Mouse (Mus musculus) heart, adult 2 months (tissue): ENCODE data around the gene Nfkbil1. TPM values are rescaled to one million over a fixed set of nuclear protein-coding genes. Genes with fewer than 3 reads are reported as not detected.

Source experiments
- DNase-seq, 2 experiments: peaks; one replicate each; pipeline ENCODE4 v3.0.0; 2021
- H3K27ac ChIP-seq: fragments of 200-600 bp; 2 replicates; pipeline ENCODE4 v1.8.1; 2022
- H3K27me3 ChIP-seq: fragments of 200-500 bp; 2 replicates; pipeline ENCODE4 v1.6.1; 2012; ENCODE audit warnings: mild to moderate bottlenecking, low read length, inconsistent platforms, mixed read lengths; ENCODE audit not compliant: control insufficient read depth, insufficient read depth
- H3K36me3 ChIP-seq: fragments of 200-500 bp; 2 replicates; pipeline ENCODE4 v1.6.1; 2012; ENCODE audit warnings: low read length, inconsistent platforms; ENCODE audit not compliant: control insufficient read depth, insufficient read depth
- H3K4me1 ChIP-seq: fragments of 200-500 bp; 2 replicates; pipeline ENCODE4 v1.6.1; 2011; ENCODE audit warnings: low read length; ENCODE audit not compliant: control insufficient read depth, insufficient read depth
- H3K4me3 ChIP-seq: fragments of 200-600 bp; 2 replicates; pipeline ENCODE4 v1.8.1; 2022
- H3K79me2 ChIP-seq: fragments of 200-500 bp; replicated peaks from 2 replicates; pipeline ENCODE4 v1.6.1; 2012; ENCODE audit warnings: mild to moderate bottlenecking, inconsistent platforms, low read length, moderate library complexity, mixed read lengths; ENCODE audit not compliant: control insufficient read depth, insufficient read depth
- H3K9ac ChIP-seq: fragments of 200-500 bp; 2 replicates; pipeline ENCODE4 v1.6.1; 2012; ENCODE audit warnings: low read depth, mild to moderate bottlenecking, control low read depth, inconsistent platforms, low read length, mixed read lengths
- CTCF ChIP-seq: fragments of 200-600 bp; IDR thresholded peaks from 2 replicates; pipeline ENCODE4 v1.8.1; 2022; ENCODE audit warnings: antibody characterized with exemption, mild to moderate bottlenecking, moderate library complexity
- EP300 ChIP-seq: fragments of 200-500 bp; IDR thresholded peaks from 2 replicates; pipeline ENCODE4 v1.6.1; 2011; ENCODE audit warnings: low read depth, low read length, control low read depth; ENCODE audit not compliant: insufficient read depth
- POLR2A ChIP-seq: fragments of 200-500 bp; IDR thresholded peaks from 2 replicates; pipeline ENCODE4 v1.6.1; 2011; ENCODE audit warnings: mild to moderate bottlenecking, low read depth, low read length, control low read depth; ENCODE audit not compliant: insufficient read depth
- whole genome bisulfite sequencing: fragments of 180-500 bp; shearing (Covaris S2); methylation state at CpG from one replicate; pipeline ENCODE4 v1.1.7; 2018; 5-methylcytosine and 5-hydroxymethylcytosine counted together
- intact Hi-C: fragments of 180-260 bp; cut with DNase I; formaldehyde crosslinking; loops from one replicate; pipeline ENCODE4 v1.15.1; 2025
- polyA plus RNA-seq: library from polyadenylated mRNA; depleted of rRNA; stranded (reverse); fragments of >200 nt; gene quantifications from 2 replicates; pipeline ENCODE4 v1.2.3, GENCODE M21; 2012
- total RNA-seq, 2 experiments: library from RNA; stranded (reverse); gene quantifications; 2 replicates each; pipeline ENCODE4 v1.2.3; 2021

Nfkbil1 gene
- total and polyA plus RNA-seq, 3 experiments = 5.0 to 8.2 (median 6.5) TPM

GRCm38 (mm10) chr17:35196321-35196641, 39.3 kb downstream of the Nfkbil1 start:
- Histone ChIP-seq H3K4me1 (peaks cover 2% of the 10 kb centered on the region), H3K79me2 (no peaks in the 10 kb centered on the region), H3K4me3 (peak overlapping the region; percentile 60), H3K36me3 (no peaks in the 10 kb centered on the region), H3K9ac (no peak overlapping the region; the same call in 1 of the 2 replicates), H3K27ac (no peak overlapping the region; the same call in 1 of the 2 replicates), H3K27me3 (no peaks in the 10 kb centered on the region; the same call in 1 of the 2 replicates)
- intact Hi-C loops = no loop called here
- no peak for DNase-seq
- no peak for TF ChIP-seq CTCF
- TF ChIP-seq EP300 = no peak
- no peak for TF ChIP-seq POLR2A
- 24% methylated on average over 9 of the region's 9 CpGs for WGBS

DNA sequence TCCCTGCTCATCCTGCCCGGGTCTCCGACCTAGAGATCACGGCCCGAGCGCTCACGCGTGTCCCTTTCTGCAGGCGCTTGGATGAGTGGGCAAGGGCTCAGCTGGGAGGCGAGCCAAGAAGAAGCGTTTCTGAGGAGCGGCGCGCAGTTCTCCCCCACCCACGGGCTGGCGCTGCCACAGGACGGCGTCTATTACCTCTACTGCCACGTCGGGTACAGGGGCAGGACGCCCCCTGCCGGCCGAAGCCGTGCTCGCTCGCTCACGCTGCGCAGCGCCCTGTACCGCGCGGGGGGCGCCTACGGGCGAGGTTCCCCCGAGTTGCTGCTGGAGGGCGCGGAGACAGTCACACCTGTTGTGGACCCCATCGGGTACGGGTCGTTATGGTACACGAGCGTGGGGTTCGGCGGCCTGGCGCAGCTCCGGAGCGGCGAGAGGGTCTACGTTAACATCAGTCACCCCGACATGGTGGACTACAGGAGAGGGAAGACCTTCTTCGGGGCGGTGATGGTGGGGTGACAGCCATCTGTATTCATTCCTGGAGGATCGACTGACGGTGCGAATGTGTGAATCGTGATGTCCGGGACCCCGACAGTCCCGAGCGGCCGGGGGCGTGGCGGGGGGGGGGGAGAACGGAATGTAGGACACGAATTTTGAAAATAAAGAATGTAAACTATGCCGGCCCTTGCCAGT, 39.8 kb downstream of the Nfkbil1 start:
- no peak for TF ChIP-seq EP300
- intact Hi-C loops = loop anchor here (1.0 kb wide), 2 partner anchors 16 to 37 kb away; no protein-coding TSS in a partner anchor
- no peaks in the 10 kb centered on the region; the same call in 1 of the 2 replicates for H3K27me3 ChIP-seq
- peak overlapping the region; percentile 32; the same call in 1 of the 2 replicates for H3K27ac ChIP-seq
- H3K36me3 ChIP-seq = no peaks in the 10 kb centered on the region
- under 1% methylated on average over 66 of the region's 66 CpGs for WGBS
- peak; percentile 87 to 90 for DNase-seq
- peak overlapping the region; percentile 60 for H3K4me3 ChIP-seq
- peak overlapping the region; percentile 70 for H3K9ac ChIP-seq
- peaks cover 2% of the 10 kb centered on the region for H3K4me1 ChIP-seq
- H3K79me2 ChIP-seq = no peaks in the 10 kb centered on the region

DNA sequence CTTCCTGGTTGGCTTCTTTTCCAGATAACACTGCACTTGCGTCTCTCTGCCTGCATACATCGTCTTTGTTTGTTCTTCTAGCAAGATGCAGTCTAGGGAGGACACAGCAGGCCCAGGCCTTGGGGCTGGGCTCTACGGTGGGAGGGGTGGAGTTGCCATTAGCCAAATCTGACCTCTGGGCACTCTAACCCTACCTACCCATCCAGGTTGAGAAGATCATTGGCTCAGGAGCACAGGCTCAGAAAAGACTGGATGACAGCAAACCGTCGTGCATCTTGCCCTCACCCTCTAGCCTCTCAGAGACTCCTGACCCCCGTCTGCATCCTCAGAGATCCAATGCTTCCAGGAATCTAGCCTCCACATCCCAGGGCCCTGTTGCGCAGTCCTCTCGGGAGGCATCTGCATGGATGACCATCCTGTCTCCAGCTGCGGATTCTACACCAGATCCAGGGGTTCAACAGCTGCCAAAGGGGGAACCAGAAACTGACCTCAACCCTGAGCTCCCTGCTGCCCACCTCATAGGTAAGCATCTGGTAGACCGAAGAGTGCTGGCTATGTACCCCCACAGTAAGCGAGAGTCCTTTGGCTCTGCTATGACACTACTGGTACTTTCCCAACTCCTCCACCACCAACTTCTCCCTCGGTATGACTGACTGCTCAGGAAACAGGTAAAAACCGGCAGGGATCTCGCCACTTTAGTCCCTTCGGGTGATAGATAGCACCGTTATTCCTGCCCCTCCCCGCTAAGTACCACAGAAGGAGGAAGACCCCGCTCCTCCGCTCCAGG, 40.6 kb downstream of the Nfkbil1 start:
- WGBS = 43% methylated on average over 19 of the region's 19 CpGs
- H3K36me3 ChIP-seq = no peaks in the 10 kb centered on the region
- no peaks in the 10 kb centered on the region; the same call in 1 of the 2 replicates for H3K27me3 ChIP-seq
- peak overlapping the region; percentile 60 for H3K4me3 ChIP-seq
- H3K9ac ChIP-seq = peak overlapping the region; percentile 70
- H3K79me2 ChIP-seq = no peaks in the 10 kb centered on the region
- intact Hi-C loops = loop anchor here (1.0 kb wide), 2 partner anchors 16 to 37 kb away; no protein-coding TSS in a partner anchor
- no peak for DNase-seq
- H3K4me1 ChIP-seq = peaks cover 2% of the 10 kb centered on the region
- TF ChIP-seq POLR2A (no peak), EP300 (no peak), CTCF (no peak)
- peak overlapping the region; percentile 32; the same call in 1 of the 2 replicates for H3K27ac ChIP-seq

DNA sequence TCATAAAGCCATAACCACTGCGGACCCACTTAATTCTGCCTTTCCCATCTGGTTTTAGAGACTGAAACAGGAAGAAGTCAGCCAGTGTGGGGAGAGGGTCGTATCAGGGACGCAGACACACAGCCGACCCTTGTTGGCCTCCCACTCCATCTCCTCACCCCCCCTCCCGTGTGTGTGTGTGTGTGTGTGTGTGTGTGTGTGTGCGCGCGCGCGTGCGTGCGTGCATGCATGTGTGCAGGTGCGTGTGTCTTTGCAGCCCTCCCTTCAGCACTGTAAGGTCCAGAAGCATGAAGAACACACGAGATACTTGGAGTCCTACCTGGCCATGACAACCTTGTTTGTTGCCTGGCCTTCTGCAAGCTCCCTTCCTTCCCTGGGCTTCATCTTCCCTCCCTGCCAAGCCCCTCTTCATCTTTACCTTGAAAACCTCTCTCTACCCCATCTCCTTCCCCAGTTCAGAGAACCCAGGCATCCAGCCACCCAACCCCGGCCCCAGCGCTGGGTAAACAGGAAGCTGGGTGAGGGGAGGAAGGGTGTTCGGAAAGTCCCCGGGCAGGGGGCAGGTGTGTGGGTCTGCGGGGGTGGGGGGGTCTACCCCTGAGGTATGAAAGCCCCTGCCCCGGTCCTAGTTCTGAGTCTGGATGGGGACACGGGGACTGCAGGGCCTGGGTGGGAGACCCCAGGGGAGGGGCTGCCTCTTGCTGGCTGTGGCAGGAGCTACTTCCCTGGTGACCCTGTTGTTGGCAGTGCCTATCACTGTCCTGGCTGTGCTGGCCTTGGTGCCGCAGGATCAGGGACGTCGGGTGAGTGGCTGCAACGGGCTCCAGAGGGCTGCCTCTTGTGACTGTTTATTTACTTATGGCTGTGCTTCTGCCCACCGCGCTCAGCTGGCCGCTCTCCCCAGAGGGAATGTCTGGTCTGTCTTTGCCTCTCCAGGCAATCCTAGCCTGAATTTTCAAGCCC, 41.4 kb downstream of the Nfkbil1 start, which contains the start of gene Ltb:
Ltb (plus strand) TSS at position 559 of the 963 bp plus-strand sequence.
- WGBS = 58% methylated on average over 27 of the region's 28 CpGs
- H3K4me3 ChIP-seq = peak within 1 kb of the TSS; percentile 60
- no peaks in the 10 kb centered on the region for H3K36me3 ChIP-seq
- no peaks in the 10 kb centered on the region; the same call in 1 of the 2 replicates for H3K27me3 ChIP-seq
- peak in 1 of 2 experiments; percentile 65 for DNase-seq
- peaks cover 2% of the 10 kb centered on the region for H3K4me1 ChIP-seq
- intact Hi-C loops = no loop called here
- H3K27ac ChIP-seq = no peak within 1 kb of the TSS; the same call in 1 of the 2 replicates
- TF ChIP-seq POLR2A (no peak), CTCF (no peak), EP300 (no peak)
- H3K79me2 ChIP-seq = no peaks in the 10 kb centered on the region
- no peak within 1 kb of the TSS; the same call in 1 of the 2 replicates for H3K9ac ChIP-seq

- TF ChIP-seq EP300 = no peak
- no peak for TF ChIP-seq CTCF
- no peak for TF ChIP-seq POLR2A
- 80% methylated on average over 5 of the region's 5 CpGs for WGBS
Measured at GRCm38 (mm10) chr17:35192924-35193323, 42.7 kb downstream of the Nfkbil1 start.

More at GRCm38 (mm10) chr17:35192924-35193323, 42.7 kb downstream of the Nfkbil1 start:
- no peak for DNase-seq
- H3K36me3 ChIP-seq = no peaks in the 10 kb centered on the region
- no peaks in the 10 kb centered on the region; the same call in 1 of the 2 replicates for H3K27me3 ChIP-seq
- no peak overlapping the region for H3K9ac ChIP-seq
- peaks cover 2% of the 10 kb centered on the region for H3K4me1 ChIP-seq
- intact Hi-C loops = no loop called here
- H3K27ac ChIP-seq = no peak overlapping the region
- no peaks in the 10 kb centered on the region for H3K79me2 ChIP-seq
- no peak overlapping the region for H3K4me3 ChIP-seq
